Mouse (Mus musculus) gastrocnemius, adult 2 months (tissue): ENCODE measurements at regions not wholly inside any gene's neighbourhood (a gene's known extent, or its start where the extent isn't known, plus 50 kb on each side); places are given as distances from the start of the nearest gene placed in this dataset.

ENCODE experiments used
- DNase-seq: peaks from one replicate; pipeline ENCODE4 v3.0.0; 2022
- H3K27ac ChIP-seq: fragments of 200-600 bp; 2 replicates; pipeline ENCODE4 v1.8.1; 2022; ENCODE audit warnings: mild to moderate bottlenecking
- H3K4me3 ChIP-seq: fragments of 200-600 bp; 2 replicates; pipeline ENCODE4 v1.8.1; 2022; ENCODE audit warnings: mild to moderate bottlenecking, moderate library complexity
- CTCF ChIP-seq: fragments of 200-600 bp; IDR thresholded peaks from 2 replicates; pipeline ENCODE4 v1.8.1; 2022; ENCODE audit warnings: antibody characterized with exemption, mild to moderate bottlenecking, moderate library complexity
- intact Hi-C: fragments of 180-260 bp; cut with DNase I; formaldehyde crosslinking; loops from one replicate; pipeline ENCODE4 v1.15.1; 2025

DNA sequence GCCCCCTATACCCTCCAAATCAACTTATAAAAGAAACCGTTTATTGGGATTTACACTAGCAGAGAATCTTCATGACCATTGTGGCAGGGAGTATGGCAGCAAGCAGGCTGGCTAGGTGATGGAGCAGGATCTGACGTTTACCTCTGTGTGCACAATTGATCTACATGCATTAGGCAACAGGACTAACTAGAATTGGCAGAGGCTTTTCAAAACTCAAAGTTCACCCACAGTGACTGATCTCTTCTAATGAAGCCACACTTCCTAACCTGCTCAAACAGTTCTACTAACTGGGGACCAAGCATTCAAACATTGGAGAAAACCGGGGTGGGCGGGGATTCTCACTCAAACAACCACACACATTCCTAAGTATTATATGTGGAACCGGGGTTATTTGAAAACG is 1382.9 kb upstream of the Tenm2 start:
- Histone ChIP-seq H3K27ac (no peak overlapping the region), H3K4me3 (no peak overlapping the region)
- TF ChIP-seq CTCF = no peak
- no peak for DNase-seq
- intact Hi-C loops = no loop called here

GRCm38 (mm10) chr11:38600971-38601370 is 1365.2 kb upstream of the Tenm2 start:
- no peak for TF ChIP-seq CTCF
- intact Hi-C loops = no loop called here

GRCm38 (mm10) chr11:38568515-38568914 is 1332.8 kb upstream of the Tenm2 start:
- Histone ChIP-seq H3K4me3 (no peak overlapping the region), H3K27ac (no peak overlapping the region)
- TF ChIP-seq CTCF = no peak
- intact Hi-C loops = no loop called here
- no peak for DNase-seq

More at GRCm38 (mm10) chr11:38600971-38601370, 1365.2 kb upstream of the Tenm2 start:
- DNase-seq = no peak
- no peak overlapping the region for H3K4me3 ChIP-seq
- H3K27ac ChIP-seq = no peak overlapping the region

DNA sequence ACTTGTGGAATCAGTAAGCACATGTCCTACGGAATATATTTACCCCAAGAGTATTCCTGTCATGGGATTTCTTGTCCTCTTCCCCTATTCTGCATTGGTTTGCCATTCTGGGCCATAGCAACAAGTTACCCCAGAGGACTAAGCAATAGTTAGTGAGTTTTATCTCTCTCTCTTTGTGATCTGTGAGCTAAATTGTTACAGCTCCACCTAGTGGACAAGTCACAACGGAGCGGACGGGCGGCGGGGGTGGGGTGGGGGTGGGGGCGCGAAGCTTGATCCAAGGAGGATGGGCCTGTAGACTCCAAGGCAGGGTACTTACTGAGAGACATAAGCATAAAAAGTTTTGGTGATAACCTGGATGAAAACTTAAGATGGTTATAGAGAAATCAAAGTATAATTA is 1308.1 kb upstream of the Tenm2 start:
- intact Hi-C loops = no loop called here
- TF ChIP-seq CTCF = peak; percentile 28; the same call in 1 of the 2 replicates
- Histone ChIP-seq H3K4me3 (no peak overlapping the region), H3K27ac (no peak overlapping the region)
- no peak for DNase-seq

DNA sequence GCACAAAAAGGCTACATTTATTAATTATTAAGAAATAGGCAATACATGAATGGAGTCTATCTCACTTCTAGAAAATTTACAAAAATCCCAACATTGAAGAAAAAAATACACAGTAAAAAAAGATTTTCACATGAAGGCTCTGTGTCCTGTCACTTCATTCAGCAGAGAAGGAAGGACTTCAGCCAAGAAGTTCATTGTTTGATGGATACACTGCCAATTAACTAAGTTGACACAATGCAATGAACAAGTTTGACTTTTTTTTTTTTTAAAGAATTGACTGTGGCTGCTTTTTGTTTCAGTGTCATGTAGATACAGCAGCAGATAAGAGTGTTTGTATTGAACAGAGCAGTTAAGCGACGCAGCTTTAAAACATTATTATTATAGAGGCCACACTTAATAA is 1304.3 kb upstream of the Tenm2 start:
- DNase-seq = no peak
- Histone ChIP-seq H3K27ac (no peak overlapping the region), H3K4me3 (no peak overlapping the region)
- TF ChIP-seq CTCF = no peak
- intact Hi-C loops = no loop called here

GRCm38 (mm10) chr11:38532282-38532681 is 1296.5 kb upstream of the Tenm2 start:
- no peak overlapping the region for H3K4me3 ChIP-seq
- no peak for DNase-seq
- TF ChIP-seq CTCF = no peak
- H3K27ac ChIP-seq = no peak overlapping the region
- intact Hi-C loops = no loop called here

DNA sequence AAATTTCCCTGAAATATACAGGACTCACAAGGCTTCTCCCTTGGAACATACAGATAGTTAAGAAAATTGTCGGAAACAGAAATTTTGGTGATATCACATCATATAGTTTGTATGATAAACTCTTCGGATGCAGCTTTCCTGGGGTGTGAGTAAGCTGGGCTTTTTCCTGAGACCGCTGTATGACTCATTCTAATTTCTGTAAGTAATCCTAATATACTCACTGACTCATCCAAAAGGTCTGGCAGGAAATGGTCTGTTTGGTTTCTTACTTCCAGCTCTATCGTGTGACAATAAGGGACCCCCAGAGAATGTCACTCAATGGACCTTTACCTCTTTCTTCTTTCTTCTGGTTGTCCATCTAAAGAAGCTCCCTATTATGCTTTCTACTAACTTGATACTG is 1273.9 kb upstream of the Tenm2 start:
- H3K4me3 ChIP-seq = no peak overlapping the region
- DNase-seq = no peak
- no peak overlapping the region for H3K27ac ChIP-seq
- no peak for TF ChIP-seq CTCF
- intact Hi-C loops = no loop called here

DNA sequence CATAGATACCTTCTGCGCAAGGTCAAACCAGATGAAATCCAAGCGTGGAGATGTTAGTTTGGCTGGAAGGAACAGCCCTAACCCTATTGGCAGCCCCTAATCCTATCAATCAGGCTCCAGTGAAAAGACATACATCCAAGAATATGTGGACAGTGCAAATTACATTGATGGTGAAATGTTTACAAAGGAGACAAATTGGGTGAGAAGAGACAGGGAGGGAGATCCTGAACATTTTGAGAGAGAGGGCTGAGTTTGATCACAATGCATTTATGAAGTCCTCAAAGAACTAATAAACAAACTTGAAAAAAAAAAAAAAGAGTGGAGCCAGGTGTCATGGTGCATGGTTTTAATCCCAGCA is 1228.5 kb upstream of the Tenm2 start:
- Histone ChIP-seq H3K4me3 (no peak overlapping the region), H3K27ac (no peak overlapping the region)
- intact Hi-C loops = no loop called here
- no peak for TF ChIP-seq CTCF
- DNase-seq = no peak

DNA sequence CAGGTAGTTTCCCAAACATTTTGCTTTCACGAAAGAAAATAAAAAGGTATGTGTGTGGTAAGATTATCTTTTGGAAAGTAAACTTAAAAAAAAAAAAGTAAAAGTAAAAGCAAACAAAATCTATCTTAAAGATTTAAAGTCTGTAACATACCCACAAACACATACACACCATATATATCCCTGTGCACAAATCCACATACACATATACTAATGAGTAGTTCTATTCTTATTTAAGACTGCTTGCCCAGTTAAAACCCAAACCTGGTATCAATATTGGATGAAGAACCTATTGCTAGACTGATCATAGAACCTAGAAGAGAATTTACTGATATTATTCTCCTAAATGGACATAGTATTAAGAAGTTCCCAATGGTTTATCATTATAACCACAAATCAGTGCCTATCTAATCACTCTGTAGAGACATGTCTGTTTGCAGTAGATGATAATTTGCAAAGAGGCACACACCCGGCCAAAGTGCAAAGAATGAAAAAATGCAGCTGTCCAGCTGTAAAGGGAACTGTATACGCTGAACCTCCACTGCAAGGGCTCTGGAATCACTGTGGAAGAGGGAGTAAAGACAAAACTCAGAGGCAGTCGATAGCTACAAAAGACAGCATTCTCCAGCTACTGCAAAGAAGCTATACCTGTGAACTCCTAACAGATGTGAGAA is 1227.9 kb upstream of the Tenm2 start:
- TF ChIP-seq CTCF = no peak
- DNase-seq = no peak
- Histone ChIP-seq H3K27ac (no peak overlapping the region), H3K4me3 (no peak overlapping the region)
- intact Hi-C loops = no loop called here

DNA sequence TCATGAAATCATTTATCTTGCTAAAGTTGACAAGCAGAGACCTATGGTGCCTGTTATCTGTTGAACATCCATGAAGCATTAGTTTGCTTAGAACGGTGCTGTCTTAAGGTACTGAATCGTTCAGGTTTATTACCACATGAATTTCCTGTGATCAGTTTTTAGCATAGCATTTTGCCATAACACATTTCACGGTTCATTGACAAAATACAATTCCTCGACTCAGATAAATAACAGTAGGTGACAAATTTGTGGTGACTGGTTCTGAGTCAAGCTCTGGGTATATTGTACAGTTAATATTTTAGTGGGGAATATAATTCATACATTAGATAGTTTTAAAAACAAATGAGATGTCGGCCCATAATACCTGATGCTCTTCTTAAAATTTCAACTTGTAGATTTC is 1207.5 kb upstream of the Tenm2 start:
- intact Hi-C loops = no loop called here
- no peak for DNase-seq
- no peak overlapping the region for H3K27ac ChIP-seq
- no peak for TF ChIP-seq CTCF
- H3K4me3 ChIP-seq = no peak overlapping the region

GRCm38 (mm10) chr11:38410302-38410701 is 1174.5 kb upstream of the Tenm2 start:
- intact Hi-C loops = no loop called here
- DNase-seq = no peak
- TF ChIP-seq CTCF = no peak

GRCm38 (mm10) chr11:38397771-38398170 is 1162.0 kb upstream of the Tenm2 start:
- no peak overlapping the region for H3K4me3 ChIP-seq
- no peak for DNase-seq
- H3K27ac ChIP-seq = no peak overlapping the region
- TF ChIP-seq CTCF = no peak
- intact Hi-C loops = no loop called here

More at GRCm38 (mm10) chr11:38410302-38410701, 1174.5 kb upstream of the Tenm2 start:
- H3K4me3 ChIP-seq = no peak overlapping the region
- no peak overlapping the region for H3K27ac ChIP-seq

- intact Hi-C loops = no loop called here
- no peak for TF ChIP-seq CTCF
- Histone ChIP-seq H3K27ac (no peak overlapping the region), H3K4me3 (no peak overlapping the region)
- DNase-seq = no peak
Observed at GRCm38 (mm10) chr11:38386958-38387357, 1151.2 kb upstream of the Tenm2 start.

DNA sequence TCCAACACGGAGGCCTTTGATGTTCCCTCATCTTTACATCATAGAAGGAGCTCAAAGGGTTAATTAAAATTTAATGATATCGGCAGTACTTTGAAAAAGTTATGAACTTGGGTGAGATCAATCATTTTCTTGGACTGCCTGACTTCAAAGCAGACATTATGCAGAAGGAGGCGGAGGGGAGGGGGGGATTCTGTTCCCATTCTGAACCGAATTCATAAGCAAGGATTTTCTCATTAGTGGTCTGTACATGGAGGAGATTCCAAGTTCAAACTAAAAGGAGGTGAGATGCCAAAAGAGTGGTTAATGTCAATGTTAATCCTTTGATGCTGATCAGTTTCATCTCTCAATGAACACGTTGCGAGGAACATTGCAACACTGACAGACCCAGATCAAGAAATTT is 1110.7 kb upstream of the Tenm2 start:
- no peak for DNase-seq
- H3K27ac ChIP-seq = no peak overlapping the region
- TF ChIP-seq CTCF = no peak
- intact Hi-C loops = no loop called here
- no peak overlapping the region for H3K4me3 ChIP-seq
